Mouse (Mus musculus): Measurements from ENCODE around the gene Gsta2. TPM values are rescaled to one million over a fixed set of nuclear protein-coding genes. Genes with fewer than 3 reads are reported as not detected.

The Gsta2 gene
- not detected for polyA plus RNA-seq (2014; fragmentation: Illumina TruSeq; extraction: RNeasy Lipid Tissue Mini Kit (QIAGEN cat#74804); ENCODE audit: low read depth, low replicate concordance)

GRCm38 (mm10) chr9:78355611-78356010, at the start of gene Gsta2:
Gsta2 (minus strand) TSS chr9:78355788.

GRCm38 (mm10) chr9:78395630-78396351, 40.2 kb upstream of the Gsta2 start, which contains the start of gene Ddx43:
Ddx43 (plus strand) TSS chr9:78395777.

GRCm38 (mm10) chr9:78378113-78378785, 22.7 kb upstream of the Gsta2 start, which contains the start of gene Ooep:
Ooep (minus strand) TSS chr9:78378725.

GRCm38 (mm10) chr9:78367959-78368358, 12.4 kb upstream of the Gsta2 start, which contains the start of gene Dppa5a:
Dppa5a (minus strand) TSS chr9:78368177.

GRCm38 (mm10) chr9:78327289-78327688, 28.3 kb downstream of the Gsta2 start, which contains the start of gene Omt2b:
Omt2b (plus strand) TSS chr9:78327589.

GRCm38 (mm10) chr9:78314696-78315095, 40.9 kb downstream of the Gsta2 start, which contains the start of gene Omt2a:
Omt2a (minus strand) TSS chr9:78314796.

GRCm38 (mm10) chr9:78289723-78290122, 65.9 kb downstream of the Gsta2 start, which contains the start of gene Gm10639:
Gm10639 (plus strand) TSS chr9:78289923.

Other genes starting within 250 kb of the Gsta2 start
- gene Fbxo9, start 246.7 kb downstream of the Gsta2 start, polyA plus RNA-seq (2014; fragmentation: Illumina TruSeq; extraction: RNeasy Lipid Tissue Mini Kit (QIAGEN cat#74804); ENCODE audit: low read depth, low replicate concordance): 63.6 TPM
- 21.9 TPM for gene Ick, start 246.6 kb downstream of the Gsta2 start, polyA plus RNA-seq (2014; fragmentation: Illumina TruSeq; extraction: RNeasy Lipid Tissue Mini Kit (QIAGEN cat#74804); ENCODE audit: low read depth, low replicate concordance)
- 33.9 TPM for gene Gsta4, start 173.0 kb downstream of the Gsta2 start, polyA plus RNA-seq (2014; fragmentation: Illumina TruSeq; extraction: RNeasy Lipid Tissue Mini Kit (QIAGEN cat#74804); ENCODE audit: low read depth, low replicate concordance)
- gene Gsta1, start 125.1 kb downstream of the Gsta2 start, polyA plus RNA-seq (2014; fragmentation: Illumina TruSeq; extraction: RNeasy Lipid Tissue Mini Kit (QIAGEN cat#74804); ENCODE audit: low read depth, low replicate concordance): not detected
- not detected for gene Gm3776, start 98.7 kb downstream of the Gsta2 start, polyA plus RNA-seq (2014; fragmentation: Illumina TruSeq; extraction: RNeasy Lipid Tissue Mini Kit (QIAGEN cat#74804); ENCODE audit: low read depth, low replicate concordance)
- gene Gm10639, start 65.9 kb downstream of the Gsta2 start, polyA plus RNA-seq (2014; fragmentation: Illumina TruSeq; extraction: RNeasy Lipid Tissue Mini Kit (QIAGEN cat#74804); ENCODE audit: low read depth, low replicate concordance): not detected
- gene Omt2a, start 41.0 kb downstream of the Gsta2 start, polyA plus RNA-seq (2014; fragmentation: Illumina TruSeq; extraction: RNeasy Lipid Tissue Mini Kit (QIAGEN cat#74804); ENCODE audit: low read depth, low replicate concordance): not detected
- not detected for gene Omt2b, start 28.2 kb downstream of the Gsta2 start, polyA plus RNA-seq (2014; fragmentation: Illumina TruSeq; extraction: RNeasy Lipid Tissue Mini Kit (QIAGEN cat#74804); ENCODE audit: low read depth, low replicate concordance)
- gene Dppa5a, start 12.4 kb upstream of the Gsta2 start, polyA plus RNA-seq (2014; fragmentation: Illumina TruSeq; extraction: RNeasy Lipid Tissue Mini Kit (QIAGEN cat#74804); ENCODE audit: low read depth, low replicate concordance): not detected
- gene Ooep, start 22.9 kb upstream of the Gsta2 start, polyA plus RNA-seq (2014; fragmentation: Illumina TruSeq; extraction: RNeasy Lipid Tissue Mini Kit (QIAGEN cat#74804); ENCODE audit: low read depth, low replicate concordance): 0.29 TPM
- not detected for gene Ddx43, start 40.0 kb upstream of the Gsta2 start, polyA plus RNA-seq (2014; fragmentation: Illumina TruSeq; extraction: RNeasy Lipid Tissue Mini Kit (QIAGEN cat#74804); ENCODE audit: low read depth, low replicate concordance)
- 1.8 TPM for gene Cgas, start 87.4 kb upstream of the Gsta2 start, polyA plus RNA-seq (2014; fragmentation: Illumina TruSeq; extraction: RNeasy Lipid Tissue Mini Kit (QIAGEN cat#74804); ENCODE audit: low read depth, low replicate concordance)
- 34.2 TPM for gene Mto1, start 92.4 kb upstream of the Gsta2 start, polyA plus RNA-seq (2014; fragmentation: Illumina TruSeq; extraction: RNeasy Lipid Tissue Mini Kit (QIAGEN cat#74804); ENCODE audit: low read depth, low replicate concordance)
- gene Gm17324, start 93.0 kb upstream of the Gsta2 start, polyA plus RNA-seq (2014; fragmentation: Illumina TruSeq; extraction: RNeasy Lipid Tissue Mini Kit (QIAGEN cat#74804); ENCODE audit: low read depth, low replicate concordance): not detected
- gene Eef1a1, start 133.4 kb upstream of the Gsta2 start, polyA plus RNA-seq (2014; fragmentation: Illumina TruSeq; extraction: RNeasy Lipid Tissue Mini Kit (QIAGEN cat#74804); ENCODE audit: low read depth, low replicate concordance): 4,290 TPM
- gene Slc17a5, start 232.3 kb upstream of the Gsta2 start, polyA plus RNA-seq (2014; fragmentation: Illumina TruSeq; extraction: RNeasy Lipid Tissue Mini Kit (QIAGEN cat#74804); ENCODE audit: low read depth, low replicate concordance): 22.9 TPM

Measured in adrenal gland, adult 10 weeks (tissue).